Mouse (Mus musculus) gonadal fat pad, adult 2 months (tissue): ENCODE measurements around the gene Ddah1. TPM values are rescaled to one million over a fixed set of nuclear protein-coding genes. Genes with fewer than 3 reads are reported as not detected.

ENCODE experiments used
- DNase-seq: peaks from one replicate; pipeline ENCODE4 v3.0.0-alpha.2; 2012; ENCODE audit warnings: low read depth
- polyA plus RNA-seq: library from polyadenylated mRNA; depleted of rRNA; stranded (reverse); fragments of >200 nt; gene quantifications from 2 replicates; pipeline ENCODE4 v1.2.3, GENCODE M21; 2012

Gene Ddah1
- polyA plus RNA-seq, 1 experiment = 13.3 TPM

GRCm38 (mm10) chr3:145816807-145817206, 58.3 kb downstream of the Ddah1 start:
- DNase-seq = no peak

GRCm38 (mm10) chr3:145817276-145817675, 58.8 kb downstream of the Ddah1 start:
- DNase-seq = no peak

DNA sequence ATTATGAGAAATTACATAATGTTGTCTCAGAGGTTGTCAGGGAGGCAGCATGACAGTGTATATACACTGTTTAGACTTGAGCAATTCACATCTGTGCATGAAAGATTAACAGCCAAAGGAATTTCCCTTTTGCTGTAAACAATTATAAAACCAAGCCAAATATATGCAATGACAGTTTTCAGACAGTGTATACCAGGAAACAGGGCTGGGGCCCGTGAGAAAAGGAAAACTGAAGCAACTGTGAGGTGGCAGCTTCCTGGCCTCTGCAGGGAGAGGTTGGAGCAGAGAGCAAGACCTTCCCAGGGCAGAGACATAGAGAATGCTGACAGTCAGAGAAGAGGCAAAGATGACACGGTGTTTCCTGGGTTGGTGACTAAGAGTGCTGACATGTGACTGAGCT, 62.0 kb downstream of the Ddah1 start:
- DNase-seq = no peak

DNA sequence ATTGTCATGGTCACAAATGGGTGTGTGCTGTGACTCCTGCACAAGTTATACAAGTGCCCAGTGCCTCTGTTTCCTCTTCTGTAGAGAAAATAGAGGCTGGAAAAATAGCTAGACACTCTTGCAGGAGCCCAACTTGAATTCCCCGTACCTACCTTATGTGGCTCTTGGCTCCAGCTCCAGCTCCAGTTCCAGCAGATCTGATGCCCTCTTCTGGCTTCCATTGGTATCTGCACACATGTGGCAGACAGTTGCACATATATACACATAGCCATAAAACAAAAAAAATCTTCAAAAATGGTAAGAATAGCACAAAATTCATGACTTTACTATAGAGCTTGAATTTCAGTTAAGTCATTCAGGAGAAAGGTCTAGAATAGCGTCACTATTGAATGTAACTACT, 62.5 kb downstream of the Ddah1 start:
- DNase-seq = no peak

DNA sequence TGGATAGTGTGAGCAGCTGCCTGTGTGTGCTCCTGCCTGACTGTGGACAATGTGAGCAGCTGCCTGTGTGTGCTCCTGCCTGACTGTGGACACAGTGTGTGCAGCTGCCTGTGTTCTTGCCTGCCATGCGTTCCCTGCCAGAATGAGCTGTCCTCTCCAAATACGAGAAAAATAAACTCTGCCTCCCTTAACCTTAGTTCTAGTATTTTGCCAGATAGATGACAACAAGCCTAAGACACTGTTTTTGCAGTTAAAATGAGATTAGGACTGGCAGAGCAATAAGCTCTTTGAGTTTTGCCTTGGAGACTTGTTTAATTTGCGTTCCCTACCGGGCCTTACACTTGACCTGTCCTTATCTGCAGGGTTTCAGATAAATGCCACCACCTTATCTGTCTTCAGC, 63.7 kb downstream of the Ddah1 start:
- no peak for DNase-seq

DNA sequence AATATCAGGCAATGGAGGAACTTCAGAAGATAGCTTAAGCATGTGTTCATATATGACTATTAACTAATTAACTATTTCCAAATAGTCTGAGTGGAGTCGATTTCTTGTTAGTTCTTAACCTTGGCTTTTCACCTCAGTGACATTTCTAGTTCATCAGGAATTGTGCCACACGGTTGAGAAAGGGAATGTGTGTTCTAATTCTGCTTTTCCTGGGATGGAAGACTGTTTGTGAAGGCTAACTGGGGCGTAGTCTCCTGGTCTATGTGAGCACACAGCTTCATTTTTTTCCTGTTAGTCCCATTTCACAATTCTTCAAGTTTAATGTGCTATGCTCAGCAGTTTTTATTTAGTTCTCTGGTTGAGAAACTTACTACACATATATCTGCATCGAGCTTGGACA, 65.2 kb downstream of the Ddah1 start:
- DNase-seq = no peak

DNA sequence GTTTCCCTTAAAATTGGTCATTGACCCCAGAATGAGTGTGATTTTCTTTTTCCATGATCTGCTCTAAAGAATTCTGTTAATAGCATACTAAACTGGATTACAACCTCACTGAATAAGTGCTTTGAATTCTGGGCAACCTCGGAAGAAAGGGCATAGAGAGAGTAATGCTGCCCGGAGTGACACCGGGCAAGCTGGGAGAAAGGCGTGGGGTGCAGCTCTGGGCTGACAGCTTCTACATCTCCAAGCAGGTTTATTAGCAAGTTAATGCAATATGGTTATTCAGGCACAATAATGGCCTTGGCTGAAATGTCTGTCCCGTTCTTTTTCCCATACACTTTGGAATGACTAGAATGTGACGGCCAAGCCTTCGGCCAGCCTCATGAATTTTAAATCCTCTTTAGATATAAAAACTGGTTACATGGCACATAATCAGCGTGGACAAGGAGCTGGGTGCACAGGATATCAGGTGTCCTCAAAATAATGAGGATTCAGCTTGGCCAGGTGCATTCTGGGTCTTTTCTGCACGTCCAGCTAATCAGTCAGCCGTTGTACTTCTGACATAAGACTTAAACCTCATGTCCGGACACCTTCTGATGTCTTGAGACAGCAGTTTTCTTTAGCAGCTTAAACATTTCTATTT, 67.1 kb downstream of the Ddah1 start:
- no peak for DNase-seq

DNA sequence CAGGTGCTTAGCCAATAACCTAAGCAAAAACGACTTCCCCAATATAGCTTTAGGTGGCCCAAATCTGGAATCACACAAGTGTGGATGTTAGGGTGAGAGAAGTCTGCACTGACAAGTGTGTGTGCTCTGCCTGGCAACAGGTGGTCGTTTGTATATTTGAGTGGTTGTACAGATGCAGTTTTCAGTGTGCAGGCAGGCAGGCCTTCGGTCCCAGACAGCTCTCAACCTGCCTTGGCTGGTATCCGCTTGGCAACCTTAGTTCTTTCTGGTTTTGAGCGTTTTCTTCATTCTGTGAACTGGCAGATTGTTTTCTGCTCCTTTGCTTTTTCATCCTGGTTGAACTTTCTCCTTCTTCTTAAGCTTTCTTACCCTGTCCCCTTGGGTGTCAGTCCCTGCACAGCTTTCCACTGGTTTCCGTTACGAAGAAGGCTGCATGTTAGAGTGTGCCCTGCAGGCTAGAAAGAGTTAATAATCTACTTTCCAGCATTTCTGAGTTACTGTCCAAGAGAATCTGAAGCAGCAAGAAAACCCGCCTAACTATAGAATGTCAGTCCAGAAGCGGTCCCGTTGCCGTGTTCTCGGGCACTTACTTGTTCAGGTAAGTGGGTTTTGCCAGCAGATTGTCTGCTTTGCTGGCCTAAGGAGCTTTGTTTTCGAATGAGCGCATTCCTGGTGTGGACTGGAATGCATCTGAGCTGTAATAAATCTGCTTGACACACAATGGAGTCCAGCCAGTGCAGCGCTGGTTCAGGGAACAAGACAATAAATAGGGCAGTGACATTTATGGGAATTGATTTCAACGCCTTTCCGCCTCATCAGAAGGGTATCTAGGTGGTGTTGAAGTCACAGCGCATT, 68.9 kb downstream of the Ddah1 start:
- peak; percentile 20 for DNase-seq

- DNase-seq = no peak
These were observed 70.4 kb downstream of the Ddah1 start for GRCm38 (mm10) chr3:145828906-145829305.

GRCm38 (mm10) chr3:145833948-145834538, 75.6 kb downstream of the Ddah1 start:
- no peak for DNase-seq

DNA sequence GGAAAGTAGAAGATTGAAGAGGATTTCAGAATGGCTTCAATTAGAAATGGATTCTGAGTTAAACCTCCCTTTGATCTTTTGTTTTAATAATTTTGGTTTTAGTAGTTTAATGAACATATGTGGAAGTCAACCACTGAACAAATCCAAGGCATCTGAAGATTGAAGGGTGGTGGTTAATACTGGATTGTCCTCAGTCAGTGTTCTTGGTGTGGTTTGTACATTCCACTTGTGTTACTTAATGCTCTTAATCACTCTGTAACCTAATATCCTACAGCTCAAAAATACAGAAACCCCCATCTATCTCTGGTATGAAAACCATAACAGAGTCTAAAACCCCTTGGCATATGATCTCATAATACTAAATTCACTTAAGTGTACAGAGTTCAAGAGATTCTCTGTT, 79.8 kb downstream of the Ddah1 start:
- no peak for DNase-seq

- DNase-seq = no peak
These were observed 83.7 kb downstream of the Ddah1 start for GRCm38 (mm10) chr3:145841961-145842710.

- no peak for DNase-seq
These were observed 85.4 kb downstream of the Ddah1 start for GRCm38 (mm10) chr3:145843836-145844235.

GRCm38 (mm10) chr3:145844891-145845290, 86.4 kb downstream of the Ddah1 start:
- DNase-seq = no peak

DNA sequence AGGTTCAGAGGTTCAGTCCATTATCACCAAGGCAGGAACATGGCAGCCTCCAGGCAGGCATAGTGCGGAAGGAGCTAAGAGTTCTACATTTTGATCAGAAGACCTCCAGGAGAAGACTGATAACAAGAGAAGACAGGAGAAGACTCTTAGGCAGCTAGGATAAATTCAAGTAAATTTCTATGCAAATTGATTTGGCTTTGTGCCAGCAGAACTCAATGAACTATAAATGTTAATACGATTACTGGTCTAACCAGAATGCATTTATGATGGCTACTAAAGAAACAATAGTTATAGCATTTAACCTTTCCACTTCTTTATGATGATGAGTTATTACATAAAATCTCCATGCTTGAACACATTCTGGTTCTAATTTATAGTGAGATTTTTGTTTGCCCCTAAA, 87.8 kb downstream of the Ddah1 start:
- no peak for DNase-seq

GRCm38 (mm10) chr3:145852041-145852440, 93.6 kb downstream of the Ddah1 start:
- DNase-seq = no peak

GRCm38 (mm10) chr3:145852800-145853199, 94.3 kb downstream of the Ddah1 start:
- no peak for DNase-seq

- no peak for DNase-seq
These were observed 95.2 kb downstream of the Ddah1 start for GRCm38 (mm10) chr3:145853713-145854112.

DNA sequence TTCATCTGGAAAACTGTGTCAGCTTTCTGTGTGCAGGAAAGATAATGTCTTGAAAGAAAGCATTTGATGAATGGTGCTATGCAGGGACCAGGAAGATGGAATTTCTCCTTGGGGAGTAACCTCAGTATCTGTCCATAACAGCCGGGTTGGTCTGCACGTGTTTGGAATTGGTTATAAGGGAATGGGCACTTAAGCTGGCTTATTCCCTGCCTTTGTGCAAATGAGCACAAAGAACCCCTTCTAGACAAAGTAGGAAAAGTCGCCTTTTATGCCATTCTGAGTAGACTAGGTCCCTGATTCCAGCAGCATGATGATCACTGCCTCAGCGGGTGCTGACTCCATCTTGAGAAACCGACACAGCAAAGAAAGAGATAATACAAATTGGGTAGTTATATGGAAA, 96.0 kb downstream of the Ddah1 start:
- DNase-seq = no peak

- DNase-seq = no peak
These were observed 96.8 kb downstream of the Ddah1 start for GRCm38 (mm10) chr3:145855299-145855698.

DNA sequence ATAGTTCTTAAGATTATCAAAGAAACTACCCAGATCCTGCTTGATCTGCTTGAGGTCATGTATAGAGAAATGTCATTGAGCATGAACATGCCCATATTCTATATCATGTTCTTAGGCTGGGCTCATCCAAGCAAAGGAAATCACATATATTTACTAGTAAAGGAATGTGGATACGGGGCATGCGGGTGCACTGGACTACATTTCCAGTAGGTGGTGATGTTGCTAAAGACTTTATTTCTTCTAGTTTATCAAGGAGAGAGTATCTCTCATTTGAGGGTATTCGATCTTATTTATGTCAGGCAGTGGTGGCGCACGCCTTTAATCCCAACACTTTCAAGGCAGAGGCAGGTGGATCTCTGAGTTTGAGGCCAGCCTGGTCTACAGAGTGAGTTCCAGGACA, 99.9 kb downstream of the Ddah1 start:
- no peak for DNase-seq

DNA sequence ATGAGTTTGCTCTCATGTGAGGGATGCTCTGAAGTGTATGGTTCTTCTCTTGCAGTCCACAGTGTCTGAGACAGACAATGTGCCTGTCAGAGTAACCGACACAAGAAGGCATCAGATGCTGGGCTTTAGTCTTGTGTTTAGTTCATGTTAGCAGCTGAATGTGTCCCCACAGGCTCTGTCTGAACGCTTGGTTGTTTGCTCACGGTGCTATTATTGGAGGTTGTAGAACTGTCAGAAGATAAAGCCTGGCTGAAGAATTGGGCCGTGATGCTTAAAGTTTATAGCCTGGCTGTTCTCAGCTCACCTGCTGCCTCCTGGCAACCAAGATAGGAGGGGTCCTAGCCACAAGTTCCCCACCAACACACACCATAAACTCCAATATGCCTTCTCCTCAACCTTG, 104.0 kb downstream of the Ddah1 start:
- no peak for DNase-seq
